Mouse (Mus musculus) stomach, postnatal 0 days (tissue): ENCODE data around the gene Ube2s. TPM values are rescaled to one million over a fixed set of nuclear protein-coding genes. Genes with fewer than 3 reads are reported as not detected.

Experiments
- ATAC-seq: fragments of 200-750 bp; cut with Nextera tagmentation; 2 replicates; pipeline ENCODE4 v1.8.0; 2017; ENCODE audit not compliant: low FRiP score, low TSS enrichment
- DNase-seq: peaks from one replicate; pipeline ENCODE4 v3.0.0-alpha.2; 2016; ENCODE audit warnings: low spot score
- H3K27ac ChIP-seq: fragments of 300-500 bp; sonication (generic); replicated peaks from 2 replicates; pipeline ENCODE4 v1.5.1; 2014; ENCODE audit warnings: mild to moderate bottlenecking, control low read depth
- H3K27me3 ChIP-seq: fragments of 300-500 bp; sonication (generic); 2 replicates; pipeline ENCODE4 v1.6.1; 2014; ENCODE audit warnings: low read length; ENCODE audit not compliant: control insufficient read depth, insufficient read depth
- H3K36me3 ChIP-seq: fragments of 300-500 bp; sonication (generic); 2 replicates; pipeline ENCODE4 v1.6.1; 2014; ENCODE audit warnings: low read length, mixed read lengths; ENCODE audit not compliant: control insufficient read depth, insufficient read depth
- H3K4me1 ChIP-seq: fragments of 300-500 bp; sonication (generic); replicated peaks from 2 replicates; pipeline ENCODE4 v1.6.1; 2014; ENCODE audit warnings: antibody characterized with exemption; ENCODE audit not compliant: control insufficient read depth, insufficient read depth
- H3K4me2 ChIP-seq: fragments of 300-500 bp; sonication (generic); replicated peaks from 2 replicates; pipeline ENCODE4 v1.6.1; 2014; ENCODE audit warnings: low read depth, mild to moderate bottlenecking, control low read depth, moderate library complexity
- H3K4me3 ChIP-seq: fragments of 300-500 bp; sonication (generic); 2 replicates; pipeline ENCODE4 v1.5.1; 2014; ENCODE audit warnings: low read depth, low read length, control low read depth
- H3K9ac ChIP-seq: fragments of 300-500 bp; sonication (generic); 2 replicates; pipeline ENCODE4 v1.6.1; 2014; ENCODE audit warnings: mild to moderate bottlenecking, low read length, control low read depth, mixed read lengths
- H3K9me3 ChIP-seq: fragments of 300-500 bp; sonication (generic); 2 replicates; pipeline ENCODE4 v1.6.1; 2016; ENCODE audit warnings: low read length; ENCODE audit not compliant: control insufficient read depth
- CTCF ChIP-seq: IDR thresholded peaks from 2 replicates; pipeline ENCODE4 v1.5.1; 2016; ENCODE audit warnings: antibody characterized with exemption, low read depth, mild to moderate bottlenecking, moderate library complexity
- EP300 ChIP-seq: optimal IDR thresholded peaks from 2 replicates; pipeline ENCODE3; 2016; ENCODE audit warnings: antibody characterized with exemption
- WGBS: fragments of 180-500 bp; shearing (Covaris S2); extraction: QIAGEN DNeasy Blood & Tissue Kit; methylation state at CpG from one replicate; pipeline ENCODE4 v1.1.7; 2014; 5-methylcytosine and 5-hydroxymethylcytosine counted together
- polyA plus RNA-seq: library from polyadenylated mRNA; unstranded; fragments of >200 nt; fragmentation: Nextera tagmentation; extraction: Ambion mirVana; gene quantifications from 2 replicates; pipeline ENCODE4 v1.2.1, GENCODE M21; 2015

The Ube2s gene
- polyA plus RNA-seq, 1 experiment from 2014 or later = 111 TPM

DNA sequence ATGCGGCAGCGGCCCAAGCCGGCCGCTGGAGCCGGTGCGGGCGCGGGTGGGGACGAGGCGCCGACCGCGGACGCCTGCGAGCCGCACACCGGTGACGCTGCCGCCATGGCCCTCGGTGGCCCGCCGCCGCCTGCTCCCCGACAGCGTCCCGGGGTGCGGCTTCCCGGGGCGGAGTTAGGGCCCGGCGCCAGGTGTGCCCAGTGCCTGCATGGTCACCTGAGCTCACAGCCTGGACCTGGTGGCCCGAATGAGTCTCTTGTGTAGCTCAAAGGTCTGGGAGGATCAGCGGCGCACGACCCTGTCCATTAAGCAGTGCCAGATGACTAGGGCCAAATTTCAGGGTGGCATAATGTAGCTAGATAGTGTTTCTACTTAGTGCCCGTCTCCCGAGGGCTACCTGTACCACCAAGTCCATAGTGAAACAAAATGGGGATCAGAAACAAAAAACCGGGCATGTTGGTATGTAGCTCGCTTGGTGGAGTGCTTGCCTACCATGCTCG is 22.9 kb downstream of the Ube2s start, which contains the start of gene Tmem238:
Tmem238 (minus strand) TSS at position 221 of the 500 bp plus-strand sequence.
- TF ChIP-seq CTCF (no peak), EP300 (no peak)
- ATAC-seq (peak; percentile 80), DNase-seq (peak; percentile 93)
- Histone ChIP-seq H3K4me2 (peak within 1 kb of the TSS; percentile 86), H3K27me3 (no peaks in the 10 kb centered on the region), H3K4me3 (peak within 1 kb of the TSS; percentile 59), H3K9ac (peak within 1 kb of the TSS; percentile 86), H3K9me3 (no peaks in the 10 kb centered on the region), H3K36me3 (peaks cover 2% of the 10 kb centered on the region; the same call in 1 of the 2 replicates), H3K27ac (peak within 1 kb of the TSS; percentile 92), H3K4me1 (peaks cover 4% of the 10 kb centered on the region; the same call in 1 of the 2 replicates)
- WGBS = 7% methylated on average over 37 of the region's 40 CpGs

DNA sequence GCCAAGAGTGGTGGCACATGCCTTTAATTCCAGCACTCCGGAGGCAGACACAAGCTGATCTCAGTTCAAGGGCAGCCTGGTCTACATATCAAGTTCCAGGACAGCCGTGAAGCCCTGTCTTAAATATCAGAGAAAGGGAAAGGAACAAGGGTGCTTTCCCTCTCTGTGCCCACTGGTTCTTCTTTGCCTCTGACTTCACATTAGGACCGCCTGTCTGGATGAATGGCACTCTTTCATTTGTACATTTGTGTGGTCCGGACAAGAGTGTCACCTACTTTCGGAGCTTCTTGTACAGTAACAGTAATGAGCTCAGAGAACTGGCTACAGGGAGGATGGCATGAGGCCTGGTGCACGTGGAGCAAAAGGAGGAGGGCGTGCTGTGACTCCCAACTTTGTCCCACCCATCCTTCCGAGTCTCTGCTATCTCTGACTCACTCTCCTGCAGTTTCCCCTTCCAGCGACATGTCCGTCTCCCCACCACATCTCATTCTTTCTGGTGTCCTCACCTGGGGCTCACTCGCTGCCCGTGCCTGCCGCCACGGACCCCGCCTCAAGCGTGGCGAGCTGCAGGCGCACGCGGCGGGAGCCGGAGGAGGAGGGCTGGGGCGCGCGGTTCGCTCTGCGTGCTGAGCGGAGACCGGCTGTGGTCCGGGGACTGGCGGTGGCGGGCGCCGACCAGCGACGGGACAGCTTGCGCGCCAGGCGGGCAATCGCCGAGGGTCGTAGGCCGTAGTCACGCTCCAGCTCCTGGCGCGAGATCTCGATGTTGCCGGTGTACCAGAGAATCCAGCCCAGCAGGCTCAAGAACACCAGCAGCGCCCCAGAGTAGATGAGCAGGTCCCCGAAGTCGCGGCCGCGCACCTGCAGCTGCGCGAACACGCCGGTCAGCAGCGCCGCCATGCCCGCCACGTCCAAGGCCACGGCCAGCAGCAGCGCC is 23.6 kb downstream of the Ube2s start:
- no peaks in the 10 kb centered on the region for H3K27me3 ChIP-seq
- H3K4me2 ChIP-seq = peak overlapping the region; percentile 86
- peak overlapping the region; percentile 59 for H3K4me3 ChIP-seq
- DNase-seq (peak; percentile 76), ATAC-seq (peak; percentile 45)
- no peaks in the 10 kb centered on the region for H3K9me3 ChIP-seq
- H3K9ac ChIP-seq = peak overlapping the region; percentile 86
- H3K4me1 ChIP-seq = peaks cover 4% of the 10 kb centered on the region; the same call in 1 of the 2 replicates
- H3K27ac ChIP-seq = peak overlapping the region; percentile 92
- WGBS = 2% methylated on average over 62 of the region's 64 CpGs
- H3K36me3 ChIP-seq = no peaks in the 10 kb centered on the region
- no peak for TF ChIP-seq EP300
- peak; percentile 59; the same call in 1 of the 2 replicates for TF ChIP-seq CTCF

DNA sequence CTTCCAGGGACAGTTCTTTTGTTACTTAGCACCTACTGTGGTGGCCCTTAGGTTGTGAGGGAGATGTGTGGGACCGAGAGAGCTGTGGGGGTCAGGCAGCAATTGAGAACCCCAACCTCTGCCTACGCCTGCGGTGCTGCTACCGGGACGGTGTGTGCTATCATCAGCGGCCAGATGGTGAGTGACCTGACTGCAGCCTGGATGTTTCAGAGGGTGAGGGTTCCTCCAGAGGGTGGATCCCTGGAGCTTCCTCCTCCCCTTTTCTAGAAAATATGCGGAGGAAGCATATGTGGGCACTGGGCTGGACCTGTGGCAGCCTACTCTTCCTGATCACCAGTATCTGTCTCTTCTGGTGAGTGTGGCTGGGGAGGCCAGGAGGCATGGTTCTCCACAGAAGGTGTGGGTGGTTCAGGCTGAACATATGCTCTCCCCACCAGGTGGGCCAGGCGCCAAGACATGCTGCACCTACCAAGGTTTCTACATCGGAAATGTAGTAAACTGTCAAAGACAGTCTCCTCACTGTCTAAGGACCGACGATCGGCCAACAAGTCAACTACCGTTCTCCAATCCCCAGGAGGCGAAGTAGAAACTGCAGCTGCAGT is 28.6 kb downstream of the Ube2s start:
- H3K4me2 ChIP-seq = no peak overlapping the region
- H3K36me3 ChIP-seq = no peaks in the 10 kb centered on the region
- no peak overlapping the region for H3K9ac ChIP-seq
- no peaks in the 10 kb centered on the region for H3K9me3 ChIP-seq
- ATAC-seq (no peak), DNase-seq (no peak)
- H3K27me3 ChIP-seq = no peaks in the 10 kb centered on the region
- H3K27ac ChIP-seq = no peak overlapping the region
- WGBS = 81% methylated on average over 14 of the region's 14 CpGs
- no peaks in the 10 kb centered on the region; the same call in 1 of the 2 replicates for H3K4me1 ChIP-seq
- TF ChIP-seq EP300 = no peak
- TF ChIP-seq CTCF = no peak
- H3K4me3 ChIP-seq = no peak overlapping the region

DNA sequence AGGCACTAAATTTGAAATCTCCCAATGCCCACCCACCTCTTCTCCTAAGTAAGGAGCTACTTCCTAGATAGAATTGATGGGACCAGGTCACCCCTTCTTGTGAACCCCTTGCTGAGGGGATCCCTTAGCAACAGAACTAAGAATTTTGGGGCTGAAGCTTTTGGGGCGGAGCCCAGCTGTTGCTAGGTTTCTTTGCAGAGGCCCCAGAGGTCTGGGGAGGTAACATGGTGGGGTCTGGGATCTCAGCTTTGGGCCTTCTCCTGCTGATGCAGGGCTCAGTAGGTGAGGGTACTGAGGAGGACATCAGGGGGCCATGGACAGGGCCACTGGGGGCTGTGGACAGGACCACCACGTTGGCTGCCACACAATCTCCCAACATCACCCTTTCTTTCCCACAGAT is 29.6 kb downstream of the Ube2s start, which contains the start of the genes Il11 and Tmem190:
Il11 (minus strand) TSS at position 101 of the 400 bp plus-strand sequence.
Tmem190 (plus strand) TSS at position 179 of the 400 bp plus-strand sequence.
- Histone ChIP-seq H3K4me3 (no peak within 1 kb of the TSS), H3K4me2 (no peak within 1 kb of the TSS), H3K36me3 (no peaks in the 10 kb centered on the region), H3K27ac (no peak within 1 kb of the TSS), H3K9ac (no peak within 1 kb of the TSS), H3K27me3 (no peaks in the 10 kb centered on the region), H3K9me3 (no peaks in the 10 kb centered on the region), H3K4me1 (no peaks in the 10 kb centered on the region)
- ATAC-seq (no peak), DNase-seq (no peak)
- 71% methylated on average over 2 of the region's 2 CpGs for WGBS
- TF ChIP-seq CTCF = no peak
- no peak for TF ChIP-seq EP300

DNA sequence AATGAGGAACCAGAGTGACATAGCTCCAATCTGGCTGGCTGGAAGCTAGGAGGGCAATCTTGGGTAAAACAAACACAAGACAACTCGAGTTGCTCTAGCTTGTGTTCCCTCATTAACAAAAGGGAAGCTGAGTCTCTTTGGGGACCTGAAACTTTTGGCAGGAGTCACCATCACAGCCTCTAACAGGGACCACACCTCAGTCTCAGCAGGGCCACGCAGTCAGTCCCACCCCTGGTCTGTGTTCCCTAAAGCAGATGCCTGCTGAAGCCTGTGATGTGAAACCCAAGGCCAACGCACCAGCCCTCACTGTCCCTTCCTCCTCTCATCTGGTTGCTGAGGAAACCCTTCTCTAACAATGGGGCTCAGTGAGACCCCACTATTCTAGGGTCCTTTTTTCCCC is 30.3 kb downstream of the Ube2s start:
- no peak overlapping the region for H3K4me3 ChIP-seq
- H3K27ac ChIP-seq = no peak overlapping the region
- no peaks in the 10 kb centered on the region for H3K36me3 ChIP-seq
- no peak for ATAC-seq
- H3K4me2 ChIP-seq = no peak overlapping the region
- DNase-seq = no peak
- WGBS = 40% methylated on average over 3 of the region's 3 CpGs
- H3K4me1 ChIP-seq = 0 out of 2 replicates have a peak, but pooled peaks cover under 1% of the 10 kb centered on the region
- no peaks in the 10 kb centered on the region for H3K27me3 ChIP-seq
- TF ChIP-seq CTCF = no peak
- no peak for TF ChIP-seq EP300
- no peak overlapping the region for H3K9ac ChIP-seq
- no peaks in the 10 kb centered on the region for H3K9me3 ChIP-seq
